Mouse (Mus musculus): Measurements from ENCODE around the gene Sstr5. TPM values are rescaled to one million over a fixed set of nuclear protein-coding genes. Genes with fewer than 3 reads are reported as not detected.

The Sstr5 gene
- polyA plus RNA-seq, 1 experiment from 2014 or later = 0.05 TPM

- H3K9ac ChIP-seq (replicated peaks; ENCODE audit: low read depth) = no peak overlapping the region
- no peaks in the 10 kb centered on the region for H3K4me1 ChIP-seq (ENCODE audit: insufficient read depth, low read depth, low read length)
- H3K36me3 ChIP-seq (ENCODE audit: insufficient read depth, low read length) = no peaks in the 10 kb centered on the region
- TF ChIP-seq EP300 (IDR thresholded peaks at IDR 0.05) = no peak
- no peak for TF ChIP-seq CTCF (IDR thresholded peaks at IDR 0.05)
- H3K9me3 ChIP-seq (ENCODE audit: low read length) = no peaks in the 10 kb centered on the region
- H3K27ac ChIP-seq (ENCODE audit: low read length) = no peak overlapping the region
- DNase-seq (ENCODE audit: low spot score) = no peak
- 44% methylated on average over 8 of the region's 8 CpGs for WGBS
- no peak overlapping the region for H3K4me3 ChIP-seq (ENCODE audit: low read depth, low read length)
- no peak overlapping the region for H3K4me2 ChIP-seq (replicated peaks; ENCODE audit: low read depth, low read length)
- no peaks in the 10 kb centered on the region for H3K27me3 ChIP-seq (replicated peaks; ENCODE audit: insufficient read depth, low read length)
- ATAC-seq = no peak
These were observed 16.9 kb downstream of the Sstr5 start for GRCm38 (mm10) chr17:25480152-25480551.

GRCm38 (mm10) chr17:25475946-25476744 is 20.9 kb downstream of the Sstr5 start:
- H3K27me3 ChIP-seq (replicated peaks; ENCODE audit: insufficient read depth, low read length) = no peaks in the 10 kb centered on the region
- peaks cover 2% of the 10 kb centered on the region; the same call in 1 of the 2 replicates for H3K4me1 ChIP-seq (ENCODE audit: insufficient read depth, low read depth, low read length)
- H3K27ac ChIP-seq (ENCODE audit: low read length) = no peak overlapping the region
- TF ChIP-seq EP300 (IDR thresholded peaks at IDR 0.05) (no peak), CTCF (IDR thresholded peaks at IDR 0.05) (peak; percentile 88)
- DNase-seq (ENCODE audit: low spot score) (peak; percentile 63), ATAC-seq (no peak)
- no peak overlapping the region for H3K9ac ChIP-seq (replicated peaks; ENCODE audit: low read depth)
- no peak overlapping the region for H3K4me3 ChIP-seq (ENCODE audit: low read depth, low read length)
- no peak overlapping the region for H3K4me2 ChIP-seq (replicated peaks; ENCODE audit: low read depth, low read length)
- no peaks in the 10 kb centered on the region for H3K9me3 ChIP-seq (ENCODE audit: low read length)
- 26% methylated on average over 19 of the region's 19 CpGs for WGBS
- H3K36me3 ChIP-seq (ENCODE audit: insufficient read depth, low read length) = no peaks in the 10 kb centered on the region

GRCm38 (mm10) chr17:25474330-25475077 is 22.6 kb downstream of the Sstr5 start:
- H3K36me3 ChIP-seq (ENCODE audit: insufficient read depth, low read length) = no peaks in the 10 kb centered on the region
- H3K27ac ChIP-seq (ENCODE audit: low read length) = no peak overlapping the region
- H3K27me3 ChIP-seq (replicated peaks; ENCODE audit: insufficient read depth, low read length) = no peaks in the 10 kb centered on the region
- no peaks in the 10 kb centered on the region for H3K9me3 ChIP-seq (ENCODE audit: low read length)
- H3K4me3 ChIP-seq (ENCODE audit: low read depth, low read length) = peak overlapping the region; percentile 28
- no peak overlapping the region for H3K9ac ChIP-seq (replicated peaks; ENCODE audit: low read depth)
- TF ChIP-seq EP300 (IDR thresholded peaks at IDR 0.05) (no peak), CTCF (IDR thresholded peaks at IDR 0.05) (peak; percentile 68)
- ATAC-seq (peak; percentile 69), DNase-seq (ENCODE audit: low spot score) (peak; percentile 85)
- peaks cover 2% of the 10 kb centered on the region; the same call in 1 of the 2 replicates for H3K4me1 ChIP-seq (ENCODE audit: insufficient read depth, low read depth, low read length)
- WGBS = 1% methylated on average over 38 of the region's 38 CpGs
- peak overlapping the region; percentile 71 for H3K4me2 ChIP-seq (replicated peaks; ENCODE audit: low read depth, low read length)

- Histone ChIP-seq H3K9ac (replicated peaks; ENCODE audit: low read depth) (no peak overlapping the region), H3K27me3 (replicated peaks; ENCODE audit: insufficient read depth, low read length) (no peaks in the 10 kb centered on the region), H3K9me3 (ENCODE audit: low read length) (no peaks in the 10 kb centered on the region), H3K27ac (ENCODE audit: low read length) (no peak overlapping the region), H3K4me3 (ENCODE audit: low read depth, low read length) (peak overlapping the region; percentile 10; the same call in 1 of the 2 replicates), H3K36me3 (ENCODE audit: insufficient read depth, low read length) (no peaks in the 10 kb centered on the region), H3K4me1 (ENCODE audit: insufficient read depth, low read depth, low read length) (peaks cover 2% of the 10 kb centered on the region; the same call in 1 of the 2 replicates), H3K4me2 (replicated peaks; ENCODE audit: low read depth, low read length) (no peak overlapping the region)
- ATAC-seq (no peak), DNase-seq (ENCODE audit: low spot score) (no peak)
- TF ChIP-seq CTCF (IDR thresholded peaks at IDR 0.05) = no peak
- TF ChIP-seq EP300 (IDR thresholded peaks at IDR 0.05) = no peak
- WGBS = 37% methylated on average over 14 of the region's 14 CpGs
These were observed 25.0 kb downstream of the Sstr5 start for GRCm38 (mm10) chr17:25472044-25472443.

- no peak overlapping the region for H3K4me2 ChIP-seq (replicated peaks; ENCODE audit: low read depth, low read length)
- peak overlapping the region; percentile 10; the same call in 1 of the 2 replicates for H3K4me3 ChIP-seq (ENCODE audit: low read depth, low read length)
- H3K4me1 ChIP-seq (ENCODE audit: insufficient read depth, low read depth, low read length) = peaks cover 2% of the 10 kb centered on the region; the same call in 1 of the 2 replicates
- H3K27me3 ChIP-seq (replicated peaks; ENCODE audit: insufficient read depth, low read length) = no peaks in the 10 kb centered on the region
- H3K9me3 ChIP-seq (ENCODE audit: low read length) = no peaks in the 10 kb centered on the region
- H3K9ac ChIP-seq (replicated peaks; ENCODE audit: low read depth) = no peak overlapping the region
- DNase-seq (ENCODE audit: low spot score) (peak; percentile 77), ATAC-seq (peak; percentile 74)
- 32% methylated on average over 8 of the region's 8 CpGs for WGBS
- TF ChIP-seq EP300 (IDR thresholded peaks at IDR 0.05) (no peak), CTCF (IDR thresholded peaks at IDR 0.05) (no peak)
- H3K27ac ChIP-seq (ENCODE audit: low read length) = no peak overlapping the region
- H3K36me3 ChIP-seq (ENCODE audit: insufficient read depth, low read length) = no peaks in the 10 kb centered on the region
These were observed 25.7 kb downstream of the Sstr5 start for GRCm38 (mm10) chr17:25471418-25471817.

- H3K4me2 ChIP-seq (replicated peaks; ENCODE audit: low read depth, low read length) = no peak overlapping the region
- no peak for ATAC-seq
- H3K36me3 ChIP-seq (ENCODE audit: insufficient read depth, low read length) = no peaks in the 10 kb centered on the region
- peak; percentile 69 for DNase-seq (ENCODE audit: low spot score)
- H3K4me1 ChIP-seq (ENCODE audit: insufficient read depth, low read depth, low read length) = peaks cover 2% of the 10 kb centered on the region; the same call in 1 of the 2 replicates
- H3K9me3 ChIP-seq (ENCODE audit: low read length) = no peaks in the 10 kb centered on the region
- no peak overlapping the region for H3K27ac ChIP-seq (ENCODE audit: low read length)
- no peak overlapping the region for H3K4me3 ChIP-seq (ENCODE audit: low read depth, low read length)
- peak; percentile 90 for TF ChIP-seq CTCF (IDR thresholded peaks at IDR 0.05)
- no peak for TF ChIP-seq EP300 (IDR thresholded peaks at IDR 0.05)
- WGBS = 18% methylated on average over 8 of the region's 8 CpGs
- H3K27me3 ChIP-seq (replicated peaks; ENCODE audit: insufficient read depth, low read length) = no peaks in the 10 kb centered on the region
- no peak overlapping the region for H3K9ac ChIP-seq (replicated peaks; ENCODE audit: low read depth)
These were observed 27.3 kb downstream of the Sstr5 start for GRCm38 (mm10) chr17:25469798-25470197.

Measured in lung, postnatal 0 days (tissue).